Mouse (Mus musculus) R1 (cell line): ENCODE results near the gene H2al2a.
"Not testable (repeated sequence)": the region's sequence is repeated elsewhere in the genome, so short reads cannot be mapped to it uniquely, and the experiment has no call there.

Experiments
- DNase-seq: peaks from one replicate; pipeline ENCODE4 v3.0.0-alpha.2; 2018; ENCODE audit warnings: low read depth, low spot score

The H2al2a gene

DNA sequence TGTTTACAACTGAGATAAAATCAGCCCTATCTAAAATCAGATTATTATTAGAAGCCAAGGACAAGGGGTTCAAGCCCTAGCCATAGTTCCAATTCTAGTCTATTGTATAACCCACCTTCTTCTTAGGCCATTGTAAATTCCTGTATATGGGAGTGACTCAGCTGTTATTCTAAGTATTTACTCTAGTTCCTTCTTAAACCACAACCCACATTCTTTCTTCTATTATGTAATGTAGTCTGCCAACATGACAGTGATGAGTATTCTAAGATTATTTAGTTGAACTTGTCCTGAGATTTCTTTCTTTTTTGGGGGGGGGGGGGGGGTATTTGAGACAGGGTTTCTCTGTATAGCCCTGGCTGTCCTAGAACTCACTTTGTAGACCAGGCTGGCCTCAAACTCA, 19.1 kb downstream of the H2al2a start:
- peak; percentile 86 for DNase-seq

DNA sequence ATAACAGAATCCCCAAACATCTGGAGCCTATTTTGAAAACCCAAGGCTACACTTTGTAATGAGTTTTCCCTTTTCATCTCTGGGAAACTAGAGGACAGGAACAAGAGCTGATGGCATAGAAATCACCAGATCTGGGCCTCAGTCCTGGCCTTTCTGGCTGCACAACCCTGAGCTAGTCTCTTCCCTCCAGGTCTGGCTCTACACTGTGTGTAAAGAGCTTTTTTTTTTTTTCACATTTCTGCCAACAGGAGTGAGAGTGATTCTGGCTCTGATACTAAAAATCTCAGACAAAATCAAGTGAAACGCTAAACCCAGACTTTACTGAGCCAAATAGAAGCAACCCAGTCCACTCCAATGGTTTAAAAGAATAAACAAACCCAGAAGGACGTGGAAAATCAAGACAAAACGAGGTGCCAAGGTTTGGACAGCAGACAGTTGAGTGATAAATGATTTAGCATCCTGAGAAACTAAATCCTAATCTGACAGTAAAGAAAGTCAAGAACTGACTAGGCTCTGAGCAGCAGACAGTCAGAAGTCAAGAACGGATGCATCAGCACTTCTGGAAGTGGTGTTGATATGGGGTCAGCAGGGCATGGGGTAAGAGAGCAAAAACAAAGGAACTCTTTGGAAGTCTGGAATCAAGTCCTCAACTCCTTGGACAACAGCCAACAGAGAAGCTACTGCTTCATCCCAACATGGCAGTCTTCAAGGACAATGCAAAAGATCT, 21.0 kb downstream of the H2al2a start:
- DNase-seq = no peak

DNA sequence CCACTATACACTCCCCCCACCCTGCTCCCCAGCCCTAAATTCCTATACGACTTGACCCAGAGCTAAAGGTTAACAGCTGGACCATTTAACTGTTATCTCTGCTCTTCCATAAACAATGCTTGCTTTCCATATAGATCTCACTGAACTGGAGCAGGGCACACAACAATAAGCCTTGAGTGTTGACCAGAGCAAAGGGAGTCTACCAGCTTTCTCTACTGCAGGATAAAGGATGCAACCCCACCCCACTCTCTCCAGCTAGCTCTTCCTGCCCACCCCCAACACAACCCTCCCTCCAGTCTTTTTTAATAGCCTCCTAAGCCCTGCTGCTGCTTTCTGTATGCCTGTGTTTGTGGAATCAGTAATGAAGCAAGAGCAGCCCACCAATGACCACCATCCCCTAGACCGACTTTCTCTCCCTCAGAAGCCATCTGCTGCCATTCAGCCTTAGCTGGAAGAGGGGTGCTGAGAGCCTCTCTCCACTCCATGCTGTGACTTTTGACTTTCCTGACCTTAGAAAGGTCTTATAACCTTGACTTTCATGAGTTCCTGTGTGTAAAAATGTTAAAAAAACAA, 22.8 kb downstream of the H2al2a start:
- peak; percentile 92 for DNase-seq

DNA sequence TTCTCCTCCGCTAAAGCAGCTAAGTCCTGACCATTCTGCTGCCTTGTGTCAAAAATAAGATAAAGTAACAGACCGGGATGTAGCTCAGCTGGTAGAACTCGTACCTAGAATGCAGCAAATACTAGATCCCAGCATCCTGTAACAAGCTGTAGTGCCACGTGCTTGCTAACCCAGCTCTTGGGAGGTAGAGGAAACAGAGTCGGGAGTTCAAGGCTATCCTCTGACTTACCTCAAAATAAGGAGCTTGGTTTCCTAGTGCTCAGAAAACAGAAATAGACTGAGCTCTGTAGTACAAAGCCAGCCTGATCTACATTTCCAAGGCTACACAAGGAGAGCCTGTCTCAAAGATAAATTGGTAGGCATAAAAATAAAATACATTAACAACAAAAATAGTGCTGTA, 23.5 kb downstream of the H2al2a start:
- peak; percentile 76 for DNase-seq

DNA sequence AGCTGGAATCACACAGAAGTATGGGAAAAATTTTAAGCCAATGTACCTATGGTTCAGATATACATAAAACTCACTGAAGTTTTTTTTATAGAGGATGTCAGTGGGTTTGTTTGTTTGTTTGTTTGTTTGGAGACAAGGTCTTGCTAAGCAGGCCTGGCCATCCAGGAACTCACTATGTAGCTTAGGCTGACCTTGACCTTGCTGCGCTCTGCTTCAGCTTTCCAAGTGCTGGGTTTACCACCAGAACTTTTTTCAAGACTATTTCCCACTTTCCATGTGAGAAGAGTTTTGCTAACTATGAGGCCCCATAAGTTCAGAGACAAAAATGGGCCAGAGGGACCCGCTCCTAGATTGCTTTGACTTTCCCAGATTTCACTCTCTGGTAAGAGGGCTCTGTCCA, 23.9 kb downstream of the H2al2a start:
- DNase-seq = peak; percentile 60

DNA sequence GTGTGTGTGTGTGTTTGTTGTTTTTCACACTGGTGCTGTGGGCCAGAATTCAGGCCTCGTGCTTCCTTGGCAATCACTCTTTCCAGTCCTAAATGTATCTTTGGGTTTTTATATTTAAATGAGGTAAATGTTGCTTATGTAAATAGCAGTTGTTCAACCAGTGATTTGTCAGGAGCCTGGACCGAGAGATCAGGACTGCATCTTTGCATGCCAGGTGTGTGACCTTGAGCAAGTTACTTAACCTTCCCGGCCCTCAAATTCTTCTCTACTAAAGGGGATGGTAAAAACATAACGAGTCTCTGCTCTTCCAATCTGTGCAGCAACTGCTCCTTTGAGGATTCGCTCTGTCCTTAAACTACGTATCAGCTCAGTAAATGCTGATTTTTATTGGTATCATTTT, 25.4 kb downstream of the H2al2a start:
- DNase-seq = peak; percentile 96

DNA sequence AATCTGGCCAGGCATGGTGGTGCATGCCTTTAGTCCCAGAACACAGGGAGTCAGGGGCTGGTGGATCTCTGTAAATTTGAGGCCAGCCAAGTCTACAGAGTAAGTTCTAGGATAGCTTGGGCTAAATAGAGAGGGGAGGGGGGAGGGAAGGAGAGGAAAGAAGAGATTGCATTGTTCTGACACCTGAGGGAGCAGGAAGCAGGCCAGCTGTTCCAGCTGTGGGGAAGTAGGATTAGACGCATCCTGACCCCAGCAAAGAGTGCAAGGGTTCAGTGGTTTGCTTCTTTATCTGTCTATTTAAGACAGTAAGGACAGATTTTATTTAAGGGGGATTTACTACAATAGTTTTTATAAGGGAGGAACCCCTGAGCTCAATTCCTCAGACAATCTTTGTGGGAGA, 26.1 kb downstream of the H2al2a start:
- DNase-seq = peak; percentile 92

DNA sequence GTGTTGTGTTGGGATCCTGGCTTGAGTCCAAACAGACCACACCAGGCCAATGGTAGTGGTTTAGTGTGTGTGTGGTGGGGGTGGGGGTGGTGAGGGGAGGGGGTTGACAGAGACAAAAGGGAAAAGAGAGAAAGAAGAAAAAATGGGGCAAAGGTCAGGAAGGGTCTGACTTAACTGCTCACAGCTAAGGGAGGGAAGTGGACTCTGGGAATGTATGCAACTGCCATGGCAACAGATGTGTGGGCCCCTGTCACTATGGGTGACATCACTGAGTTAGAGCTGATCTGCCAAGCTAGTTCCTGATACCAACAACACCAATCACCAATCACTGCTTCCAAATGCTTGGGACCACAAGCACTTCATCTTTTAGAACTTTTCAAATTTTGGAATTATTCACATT, 26.6 kb downstream of the H2al2a start:
- peak; percentile 91 for DNase-seq

DNA sequence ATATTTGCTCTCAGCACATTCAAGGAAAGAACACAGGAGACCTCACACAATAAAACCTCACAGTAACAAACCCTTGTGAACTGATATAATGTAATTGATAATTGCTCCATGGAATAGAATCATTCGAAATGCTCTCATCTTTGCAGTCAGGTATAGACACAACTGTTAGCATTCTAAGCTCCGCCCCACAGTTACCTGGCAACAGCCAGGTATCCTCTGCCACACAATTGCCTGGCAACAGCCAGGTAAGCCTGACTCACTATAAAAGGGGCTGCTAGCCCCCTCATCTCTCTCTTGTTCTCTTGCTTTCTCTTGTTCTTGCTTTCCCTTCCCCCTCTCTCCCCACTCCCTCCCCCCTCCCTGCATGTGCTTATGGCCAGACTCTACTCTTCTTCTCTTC, 28.2 kb downstream of the H2al2a start:
- no peak for DNase-seq

DNA sequence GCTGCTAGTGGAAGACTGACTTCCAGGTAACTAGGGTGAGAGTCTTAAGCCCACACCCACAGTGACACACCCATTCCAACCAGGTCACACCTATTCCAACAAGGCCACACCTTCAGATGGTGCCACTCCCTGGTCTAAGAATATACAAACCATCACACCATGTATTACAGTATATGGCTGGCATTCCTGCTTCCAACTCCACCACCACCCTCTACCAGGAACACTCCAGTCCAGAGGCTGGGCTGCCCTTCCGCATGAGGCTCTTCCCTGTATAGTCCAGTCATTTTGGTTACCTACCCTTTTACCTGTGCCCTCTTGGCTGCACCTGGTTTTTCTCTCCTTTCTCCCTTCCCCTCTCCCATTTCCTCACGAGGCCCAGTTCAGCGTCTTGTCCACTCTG, 28.7 kb downstream of the H2al2a start:
- not testable (repeated sequence) for DNase-seq

DNA sequence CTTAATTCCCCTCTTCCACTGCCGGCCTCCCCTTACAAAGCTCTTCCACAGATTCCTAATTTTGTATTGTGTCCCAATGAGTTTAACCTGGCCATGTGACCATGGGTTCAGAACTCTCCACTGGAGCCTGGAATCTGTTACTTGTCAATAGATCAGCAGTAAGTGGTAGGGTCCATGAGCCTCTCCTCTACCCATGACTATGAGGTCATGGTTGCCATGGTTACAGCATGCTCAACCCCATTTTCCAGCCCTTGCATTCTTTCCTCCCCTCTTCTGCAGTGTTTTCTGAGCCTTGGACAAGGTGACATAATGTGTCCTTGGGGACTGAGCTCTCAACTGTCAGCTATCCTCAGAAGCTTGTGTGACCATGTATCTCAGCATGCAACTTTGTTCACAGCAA, 37.3 kb downstream of the H2al2a start:
- peak; percentile 82 for DNase-seq

DNA sequence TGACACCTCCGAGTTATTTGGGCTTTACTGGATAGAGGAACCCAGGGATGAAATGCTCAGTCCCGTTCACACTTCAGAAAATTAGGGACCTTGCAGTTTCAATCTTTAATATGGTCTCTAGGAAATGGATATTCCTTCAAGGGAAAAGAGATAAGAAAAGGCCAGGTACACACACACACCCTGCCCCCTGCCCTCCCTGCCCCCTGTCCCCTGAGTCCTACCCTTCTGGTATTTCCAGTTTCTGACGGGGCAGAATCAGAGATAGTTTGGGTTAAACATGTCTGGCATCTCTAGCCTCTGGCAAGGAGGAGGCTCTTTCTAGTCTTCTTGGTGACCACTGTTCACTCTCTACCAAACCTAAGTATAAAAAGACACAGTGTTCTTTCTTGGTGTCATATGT, 49.9 kb downstream of the H2al2a start:
- no peak for DNase-seq
